Comparison of ENCODE assay signal across 23 mouse cellular contexts in genomic region chr4:133991087-133991660, GRCm38 (mm10). TPM values are rescaled to one million over a fixed set of nuclear protein-coding genes. Genes with fewer than 3 reads are reported as not detected.
DNase-seq lines count a peak whose midpoint lies in the region; ATAC-seq lines count a peak whose summit lies in the region.
"Had no signal": no experiment of that assay in that cellular context is flagged by ENCODE, and none has a peak within 500 bp of the region (broad histone marks: within the 10 kb centered on the region; RNA-seq: fewer than 3 reads in every experiment).

No protein-coding gene starts in this region.

- no peak overlapping the region for H3K4me2 ChIP-seq in kidney, embryonic 14.5 days (replicated peaks; ENCODE audit: low read depth, low read length)
- no peak overlapping the region for H3K4me2 ChIP-seq in midbrain, embryonic 11.5 days
- no peak overlapping the region for H3K4me2 ChIP-seq in midbrain, embryonic 13.5 days (replicated peaks)
- H3K4me2 ChIP-seq: embryonic facial prominence, embryonic 12.5 days; heart, embryonic 11.5 days; heart, embryonic 15.5 days; hindbrain, embryonic 13.5 days had no signal

- WGBS in kidney, embryonic 14.5 days: 90% methylated on average over 13 of the region's 13 CpGs
- WGBS in midbrain, embryonic 11.5 days: 92% methylated on average over 13 of the region's 13 CpGs
- 91% methylated on average over 13 of the region's 13 CpGs for WGBS in midbrain, embryonic 13.5 days

- DNase-seq in kidney, adult 11 months: peak; percentile 55
- peak; percentile 17 for DNase-seq in midbrain, embryonic 11.5 days (ENCODE audit: low spot score, missing footprints)
- DNase-seq in kidney, postnatal 25 days: peak; percentile 17 to 75
- no peak for DNase-seq in Muller cell, postnatal 12 days (ENCODE audit: inconsistent ontology term)
- DNase-seq: adrenal gland, postnatal 10 days; cerebellum, adult 11 months; cerebellum, adult 8-10 months; cerebellum, postnatal 25 days; gastrocnemius, postnatal 14 days; heart, adult 2 months; heart, postnatal 14 days had no signal

- H3K4me3 ChIP-seq in kidney, embryonic 14.5 days (ENCODE audit: low read length): no peak overlapping the region
- no peak overlapping the region for H3K4me3 ChIP-seq in midbrain, embryonic 11.5 days (ENCODE audit: low read depth, low read length)
- no peak overlapping the region for H3K4me3 ChIP-seq in midbrain, embryonic 13.5 days (replicated peaks)
- H3K4me3 ChIP-seq: embryonic facial prominence, embryonic 12.5 days; heart, adult 2 months; heart, embryonic 15.5 days; hindbrain, embryonic 13.5 days had no signal

- H3K27me3 ChIP-seq in kidney, embryonic 14.5 days (ENCODE audit: control insufficient read depth, insufficient read depth, low read length): no peaks in the 10 kb centered on the region
- no peaks in the 10 kb centered on the region for H3K27me3 ChIP-seq in midbrain, embryonic 11.5 days (ENCODE audit: control insufficient read depth, insufficient read depth, low read length)
- no peaks in the 10 kb centered on the region for H3K27me3 ChIP-seq in midbrain, embryonic 13.5 days
- H3K27me3 ChIP-seq: embryonic facial prominence, embryonic 12.5 days; heart, embryonic 15.5 days; hindbrain, embryonic 13.5 days had no signal

- no peak for ATAC-seq in kidney, embryonic 14.5 days (ENCODE audit: low FRiP score, low TSS enrichment)
- ATAC-seq in midbrain, embryonic 11.5 days (ENCODE audit: low FRiP score): no peak
- ATAC-seq in midbrain, embryonic 13.5 days: no peak
- ATAC-seq in activated CD4-positive, CD25-positive, alpha-beta regulatory T cell, adult 4 months: no peak
- ATAC-seq: forebrain, embryonic 16.5 days had no signal

- H3K9me3 ChIP-seq in kidney, embryonic 14.5 days (ENCODE audit: control insufficient read depth, low read length): no peaks in the 10 kb centered on the region
- no peaks in the 10 kb centered on the region for H3K9me3 ChIP-seq in midbrain, embryonic 11.5 days (ENCODE audit: control insufficient read depth, low read length)
- no peaks in the 10 kb centered on the region for H3K9me3 ChIP-seq in midbrain, embryonic 13.5 days
- H3K9me3 ChIP-seq: embryonic facial prominence, embryonic 12.5 days; heart, embryonic 15.5 days; hindbrain, embryonic 13.5 days had no signal

- H3K36me3 ChIP-seq in kidney, embryonic 14.5 days (ENCODE audit: control insufficient read depth, insufficient read depth, low read length): peaks cover 51% of the 10 kb centered on the region
- peaks cover 5% of the 10 kb centered on the region; the same call in 1 of the 2 replicates for H3K36me3 ChIP-seq in midbrain, embryonic 11.5 days (ENCODE audit: control insufficient read depth, insufficient read depth, low read length)
- peaks cover 90% of the 10 kb centered on the region for H3K36me3 ChIP-seq in midbrain, embryonic 13.5 days

- H3K9ac ChIP-seq in kidney, embryonic 14.5 days (ENCODE audit: low read depth, low read length): no peak overlapping the region
- H3K9ac ChIP-seq in midbrain, embryonic 11.5 days (ENCODE audit: low read length): no peak overlapping the region
- H3K9ac ChIP-seq in midbrain, embryonic 13.5 days (replicated peaks): no peak overlapping the region
- H3K9ac ChIP-seq: embryonic facial prominence, embryonic 12.5 days; heart, embryonic 15.5 days; hindbrain, embryonic 13.5 days had no signal

- no peak overlapping the region for H3K27ac ChIP-seq in kidney, embryonic 14.5 days (ENCODE audit: low read depth, low read length)
- no peak overlapping the region for H3K27ac ChIP-seq in midbrain, embryonic 11.5 days (ENCODE audit: low read depth, low read length)
- no peak overlapping the region for H3K27ac ChIP-seq in midbrain, embryonic 13.5 days
- H3K27ac ChIP-seq: embryonic facial prominence, embryonic 12.5 days; heart, adult 2 months; heart, embryonic 15.5 days; hindbrain, embryonic 13.5 days had no signal

- no peaks in the 10 kb centered on the region for H3K4me1 ChIP-seq in kidney, embryonic 14.5 days (ENCODE audit: control insufficient read depth, insufficient read depth, low read length)
- no peaks in the 10 kb centered on the region for H3K4me1 ChIP-seq in midbrain, embryonic 11.5 days (ENCODE audit: control insufficient read depth, insufficient read depth, low read length)
- H3K4me1 ChIP-seq in midbrain, embryonic 13.5 days (replicated peaks): no peaks in the 10 kb centered on the region
- H3K4me1 ChIP-seq: embryonic facial prominence, embryonic 12.5 days; heart, embryonic 15.5 days; hindbrain, embryonic 13.5 days had no signal

RNA-seq across cellular contexts. Expression of gene Dhdds, which starts 9.5 kb away (rescaled TPM):
- 42.2 and 42.9 TPM in 2 replicates for polyA plus RNA-seq in kidney, embryonic 14.5 days (2014; fragmentation: Nextera tagmentation; extraction: Ambion mirVana)
- polyA plus RNA-seq in midbrain, embryonic 11.5 days (2014; fragmentation: Nextera tagmentation; extraction: Ambion mirVana): 38.9 and 42.4 TPM in 2 replicates
- 42.0 and 44.7 TPM in 2 replicates for polyA plus RNA-seq in midbrain, embryonic 13.5 days (2015; fragmentation: Nextera tagmentation; extraction: Ambion mirVana)
- polyA plus RNA-seq in activated CD4-positive, CD25-positive, alpha-beta regulatory T cell, adult 4 months (2017; shearing (Covaris generic)): 10 to 100 TPM; 16.7 to 20.0 TPM

RNA-seq across cellular contexts. Expression of gene Hmgn2, which starts 22.7 kb away (rescaled TPM):
- 3,172 and 3,245 TPM in 2 replicates for polyA plus RNA-seq in kidney, embryonic 14.5 days (2014; fragmentation: Nextera tagmentation; extraction: Ambion mirVana)
- 4,130 and 4,246 TPM in 2 replicates for polyA plus RNA-seq in midbrain, embryonic 11.5 days (2014; fragmentation: Nextera tagmentation; extraction: Ambion mirVana)
- 1,712 and 1,823 TPM in 2 replicates for polyA plus RNA-seq in midbrain, embryonic 13.5 days (2015; fragmentation: Nextera tagmentation; extraction: Ambion mirVana)
- 100 to 1,000 TPM; 478 to 642 TPM for polyA plus RNA-seq in activated CD4-positive, CD25-positive, alpha-beta regulatory T cell, adult 4 months (2017; shearing (Covaris generic))

RNA-seq across cellular contexts. Expression of gene Lin28a, which starts 27.5 kb away (rescaled TPM):
- polyA plus RNA-seq in kidney, embryonic 14.5 days (2014; fragmentation: Nextera tagmentation; extraction: Ambion mirVana): not detected in 2 replicates
- polyA plus RNA-seq in midbrain, embryonic 11.5 days (2014; fragmentation: Nextera tagmentation; extraction: Ambion mirVana): 4.7 and 5.6 TPM in 2 replicates
- polyA plus RNA-seq in midbrain, embryonic 13.5 days (2015; fragmentation: Nextera tagmentation; extraction: Ambion mirVana): 0.59 TPM in 2 replicates
- polyA plus RNA-seq in activated CD4-positive, CD25-positive, alpha-beta regulatory T cell, adult 4 months (2017; shearing (Covaris generic)): not detected
- polyA plus RNA-seq: C2C12; cortical plate, adult 2 months; forebrain, embryonic 16.5 days; frontal cortex, adult 2 months; gonadal fat pad, adult 2 months; heart, adult 2 months had no signal
